Mouse (Mus musculus) G1E (cell line): ENCODE measurements around the gene Psmc3.

Experiments
- CTCF ChIP-seq: IDR thresholded peaks from 2 replicates; pipeline ENCODE4 v1.5.1; 2012; ENCODE audit warnings: low read depth, low read length, inconsistent platforms, mixed read lengths
- GATA1 ChIP-seq: IDR thresholded peaks from 2 replicates; pipeline ENCODE4 v1.6.1; 2012; ENCODE audit warnings: borderline replicate concordance, low read length, inconsistent platforms, mixed read lengths
- TAL1 ChIP-seq: conservative IDR thresholded peaks from 2 replicates; pipeline ENCODE4 v1.6.1; 2012; ENCODE audit warnings: low read depth, low read length, inconsistent platforms, mixed read lengths

DNA sequence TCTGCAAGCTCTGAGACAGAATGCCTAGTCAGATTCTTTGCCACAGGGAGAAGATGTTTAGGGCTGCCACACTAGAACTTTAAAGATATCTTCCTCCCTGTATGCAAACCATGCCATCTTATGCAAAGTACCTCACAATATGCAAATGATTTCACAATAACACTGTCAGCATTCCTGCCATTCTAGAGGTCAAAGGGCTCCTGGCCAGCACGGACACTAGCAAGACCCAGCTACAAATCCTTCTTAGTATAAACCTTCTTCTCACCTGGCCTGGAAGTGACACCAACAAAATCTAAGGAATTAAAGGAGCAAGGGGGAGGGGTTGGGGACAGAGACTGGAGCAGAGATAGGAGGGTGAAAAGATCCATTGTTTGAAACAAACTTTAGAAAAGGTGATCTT, 18.3 kb downstream of the Psmc3 start:
- no peak for TF ChIP-seq CTCF
- no peak for TF ChIP-seq GATA1
- no peak for TF ChIP-seq TAL1
